Mouse (Mus musculus) kidney, postnatal 0 days (tissue): ENCODE data around the gene Ptpn12. TPM values are rescaled to one million over a fixed set of nuclear protein-coding genes. Genes with fewer than 3 reads are reported as not detected.
A peak's percentile ranks its signal among the peaks of the same experiment; 100 is the strongest.

Experiments
- ATAC-seq: fragments of 200-750 bp; cut with Nextera tagmentation; replicated peaks from 2 replicates; pipeline ENCODE4 v1.8.0; 2017; ENCODE audit warnings: low read depth, moderate number of reproducible peaks, moderate TSS enrichment, moderate library complexity; ENCODE audit not compliant: low FRiP score
- DNase-seq: peaks from one replicate; pipeline ENCODE4 v3.0.0-alpha.2; 2016; ENCODE audit warnings: low spot score
- H3K27ac ChIP-seq: fragments of 300-500 bp; sonication (generic); 2 replicates; pipeline ENCODE4 v1.5.1; 2014; ENCODE audit warnings: mild to moderate bottlenecking
- H3K27me3 ChIP-seq: fragments of 300-500 bp; sonication (generic); 2 replicates; pipeline ENCODE4 v1.6.1; 2014; ENCODE audit warnings: low read length, mixed read lengths; ENCODE audit not compliant: insufficient read depth
- H3K36me3 ChIP-seq: fragments of 300-500 bp; sonication (generic); 2 replicates; pipeline ENCODE4 v1.6.1; 2014; ENCODE audit warnings: low read length, mixed read lengths; ENCODE audit not compliant: insufficient read depth
- H3K4me1 ChIP-seq: fragments of 300-500 bp; sonication (generic); replicated peaks from 2 replicates; pipeline ENCODE4 v1.6.1; 2014; ENCODE audit warnings: antibody characterized with exemption, low read length, mixed read lengths; ENCODE audit not compliant: insufficient read depth
- H3K4me2 ChIP-seq: fragments of 300-500 bp; sonication (generic); 2 replicates; pipeline ENCODE4 v1.6.1; 2014; ENCODE audit warnings: mild to moderate bottlenecking, low read length, moderate library complexity, mixed read lengths
- H3K4me3 ChIP-seq: fragments of 300-500 bp; sonication (generic); replicated peaks from 2 replicates; pipeline ENCODE4 v1.5.1; 2014; ENCODE audit warnings: low read depth, low read length
- H3K9ac ChIP-seq: fragments of 300-500 bp; sonication (generic); 2 replicates; pipeline ENCODE4 v1.6.1; 2014; ENCODE audit warnings: low read depth, low read length
- H3K9me3 ChIP-seq: fragments of 300-500 bp; sonication (generic); replicated peaks from 2 replicates; pipeline ENCODE4 v1.6.1; 2016; ENCODE audit warnings: low read length, inconsistent platforms, mixed read lengths
- CTCF ChIP-seq: IDR thresholded peaks from 2 replicates; pipeline ENCODE4 v1.5.1; 2016; ENCODE audit warnings: antibody characterized with exemption, low read depth, mild to moderate bottlenecking, moderate library complexity
- WGBS: fragments of 180-500 bp; shearing (Covaris S2); extraction: QIAGEN DNeasy Blood & Tissue Kit; methylation state at CpG from one replicate; pipeline ENCODE4 v1.1.7; 2014; 5-methylcytosine and 5-hydroxymethylcytosine counted together
- polyA plus RNA-seq: library from polyadenylated mRNA; unstranded; fragments of >200 nt; fragmentation: Nextera tagmentation; extraction: Ambion mirVana; gene quantifications from 2 replicates; pipeline ENCODE4 v1.2.1, GENCODE M21; 2015

Ptpn12 gene
- polyA plus RNA-seq, 1 experiment from 2014 or later = 23.3 TPM

- H3K9ac ChIP-seq = no peak overlapping the region
- DNase-seq (no peak), ATAC-seq (no peak)
- 52% methylated on average over 3 of the region's 3 CpGs for WGBS
- H3K9me3 ChIP-seq = no peaks in the 10 kb centered on the region
- H3K4me1 ChIP-seq = no peaks in the 10 kb centered on the region; the same call in 1 of the 2 replicates
- no peak for TF ChIP-seq CTCF
- no peak overlapping the region for H3K4me2 ChIP-seq
- H3K27ac ChIP-seq = no peak overlapping the region
- H3K36me3 ChIP-seq = peaks cover 4% of the 10 kb centered on the region; the same call in 1 of the 2 replicates
- no peaks in the 10 kb centered on the region for H3K27me3 ChIP-seq
- no peak overlapping the region for H3K4me3 ChIP-seq
Observed at GRCm38 (mm10) chr5:21032626-21033025, 23.1 kb downstream of the Ptpn12 start.

DNA sequence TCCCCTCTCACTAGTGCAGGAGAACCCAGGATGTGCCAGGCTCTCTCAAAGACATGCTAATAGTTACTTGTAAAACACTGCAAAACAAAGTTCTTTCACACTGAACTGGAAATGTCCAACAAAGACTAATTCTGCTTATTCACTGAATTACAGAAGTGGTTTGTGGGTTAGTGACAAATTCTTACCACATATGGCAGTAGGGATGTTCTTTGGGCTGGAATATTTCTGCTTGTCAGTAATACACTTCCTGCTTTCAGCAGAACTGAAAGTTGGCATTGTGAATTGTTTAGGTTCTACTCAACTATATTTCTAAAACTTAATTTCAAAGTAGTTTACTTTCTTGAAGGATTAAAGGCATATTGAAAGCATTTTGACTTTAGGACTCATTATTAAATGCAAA lies 25.5 kb downstream of the Ptpn12 start:
- Histone ChIP-seq H3K4me3 (no peak overlapping the region), H3K27ac (no peak overlapping the region), H3K9me3 (no peaks in the 10 kb centered on the region), H3K4me2 (no peak overlapping the region), H3K36me3 (peaks cover 10% of the 10 kb centered on the region; the same call in 1 of the 2 replicates), H3K27me3 (no peaks in the 10 kb centered on the region), H3K4me1 (no peaks in the 10 kb centered on the region; the same call in 1 of the 2 replicates), H3K9ac (no peak overlapping the region)
- DNase-seq (no peak), ATAC-seq (no peak)
- no peak for TF ChIP-seq CTCF

- no peak overlapping the region for H3K4me3 ChIP-seq
- H3K4me1 ChIP-seq = no peaks in the 10 kb centered on the region
- TF ChIP-seq CTCF = peak; percentile 41; the same call in 1 of the 2 replicates
- H3K9ac ChIP-seq = no peak overlapping the region
- H3K9me3 ChIP-seq = no peaks in the 10 kb centered on the region
- DNase-seq (peak; percentile 28), ATAC-seq (no peak)
- no peak overlapping the region for H3K4me2 ChIP-seq
- H3K36me3 ChIP-seq = 0 out of 2 replicates have a peak, but pooled peaks cover 8% of the 10 kb centered on the region
- H3K27ac ChIP-seq = no peak overlapping the region
- 44% methylated on average over 5 of the region's 5 CpGs for WGBS
- no peaks in the 10 kb centered on the region for H3K27me3 ChIP-seq
Observed at GRCm38 (mm10) chr5:21017075-21017474, 38.6 kb downstream of the Ptpn12 start.

DNA sequence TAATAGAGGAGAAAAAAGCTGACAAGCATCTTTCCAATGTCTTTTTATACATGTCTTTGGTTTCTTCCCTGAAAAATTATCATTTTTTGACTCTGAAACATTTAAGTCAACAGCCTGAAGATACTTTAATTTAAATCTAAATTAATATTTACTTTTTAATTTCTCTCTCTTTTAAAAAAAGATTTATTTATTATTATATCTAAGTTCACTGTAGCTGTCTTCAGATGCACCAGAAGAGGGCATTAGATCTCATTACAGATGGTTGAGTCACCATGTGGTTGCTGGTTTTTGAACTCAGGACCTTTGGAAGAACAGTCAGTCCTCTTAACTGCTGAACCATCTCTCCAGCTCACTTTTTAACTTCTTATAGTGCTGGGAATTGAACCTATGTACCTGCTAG lies 44.8 kb downstream of the Ptpn12 start:
- Histone ChIP-seq H3K9me3 (no peaks in the 10 kb centered on the region), H3K27ac (no peak overlapping the region), H3K27me3 (no peaks in the 10 kb centered on the region), H3K36me3 (0 out of 2 replicates have a peak, but pooled peaks cover 13% of the 10 kb centered on the region), H3K4me3 (no peak overlapping the region), H3K9ac (no peak overlapping the region), H3K4me2 (no peak overlapping the region), H3K4me1 (no peaks in the 10 kb centered on the region)
- DNase-seq (no peak), ATAC-seq (no peak)
- TF ChIP-seq CTCF = no peak

DNA sequence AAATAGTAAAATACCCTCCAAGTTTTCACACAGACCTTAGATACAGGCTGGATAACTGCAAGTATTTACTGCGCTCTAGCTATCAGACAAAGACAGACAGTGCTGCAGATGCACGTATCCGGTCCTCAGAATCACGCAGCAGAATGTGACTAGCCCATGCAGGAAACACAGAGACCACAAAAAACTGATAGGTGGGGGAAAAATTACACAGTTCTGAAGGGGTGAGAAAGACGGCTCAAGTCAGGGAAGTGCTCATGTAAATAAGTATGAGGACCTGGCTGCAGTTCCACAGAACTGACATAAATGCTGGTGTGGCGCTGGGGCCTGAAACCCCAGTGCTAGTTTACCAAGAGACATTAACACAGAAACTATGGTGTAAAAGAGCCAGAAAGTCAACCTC lies 53.0 kb downstream of the Ptpn12 start:
- no peaks in the 10 kb centered on the region for H3K27me3 ChIP-seq
- no peak overlapping the region for H3K4me2 ChIP-seq
- no peak overlapping the region for H3K9ac ChIP-seq
- DNase-seq (no peak), ATAC-seq (no peak)
- WGBS = 93% methylated on average over 6 of the region's 6 CpGs
- no peaks in the 10 kb centered on the region for H3K9me3 ChIP-seq
- no peak for TF ChIP-seq CTCF
- peaks cover 34% of the 10 kb centered on the region for H3K36me3 ChIP-seq
- no peak overlapping the region for H3K27ac ChIP-seq
- no peak overlapping the region for H3K4me3 ChIP-seq
- H3K4me1 ChIP-seq = no peaks in the 10 kb centered on the region

- Histone ChIP-seq H3K4me3 (no peak overlapping the region), H3K4me1 (no peaks in the 10 kb centered on the region), H3K9ac (no peak overlapping the region), H3K27ac (no peak overlapping the region), H3K27me3 (no peaks in the 10 kb centered on the region), H3K4me2 (no peak overlapping the region), H3K9me3 (no peaks in the 10 kb centered on the region), H3K36me3 (peaks cover 42% of the 10 kb centered on the region)
- ATAC-seq (no peak), DNase-seq (no peak)
- 84% methylated on average over 9 of the region's 10 CpGs for WGBS
- no peak for TF ChIP-seq CTCF
Observed at GRCm38 (mm10) chr5:21001622-21002315, 53.9 kb downstream of the Ptpn12 start.

GRCm38 (mm10) chr5:20998427-20998826 lies 57.3 kb downstream of the Ptpn12 start:
- Histone ChIP-seq H3K27me3 (no peaks in the 10 kb centered on the region), H3K4me3 (no peak overlapping the region), H3K27ac (no peak overlapping the region), H3K9ac (no peak overlapping the region), H3K36me3 (peaks cover 52% of the 10 kb centered on the region), H3K4me2 (no peak overlapping the region), H3K4me1 (no peaks in the 10 kb centered on the region), H3K9me3 (no peaks in the 10 kb centered on the region)
- TF ChIP-seq CTCF = no peak
- 94% methylated on average over 6 of the region's 6 CpGs for WGBS
- ATAC-seq (no peak), DNase-seq (no peak)
